22 mouse cellular contexts compared by ENCODE assay signal in genomic region chr4:149727636-149728035, GRCm38 (mm10).
"Had no signal": no experiment of that assay in that cellular context is flagged by ENCODE, and none has a peak within 500 bp of the region (broad histone marks: within the 10 kb centered on the region; RNA-seq: fewer than 3 reads in every experiment).

No protein-coding gene starts in this region.

- H3K4me3 ChIP-seq: lung, embryonic 15.5 days; midbrain, embryonic 10.5 days; midbrain, embryonic 12.5 days; myocyte; neural tube, embryonic 13.5 days; neural tube, embryonic 15.5 days had no signal

- H3K4me2 ChIP-seq: lung, embryonic 15.5 days; midbrain, embryonic 12.5 days; neural tube, embryonic 13.5 days; neural tube, embryonic 15.5 days had no signal

- H3K9me3 ChIP-seq: lung, embryonic 15.5 days; megakaryocyte, embryonic 14.5 days; midbrain, embryonic 10.5 days; midbrain, embryonic 12.5 days; neural tube, embryonic 13.5 days; neural tube, embryonic 15.5 days had no signal

- ATAC-seq: lung, postnatal 0 days; midbrain, embryonic 16.5 days had no signal

- H3K27me3 ChIP-seq: lung, embryonic 15.5 days; megakaryocyte, embryonic 14.5 days; midbrain, embryonic 12.5 days; neural tube, embryonic 13.5 days; neural tube, embryonic 15.5 days had no signal

- H3K27ac ChIP-seq: lung, embryonic 15.5 days; macrophage; midbrain, embryonic 10.5 days; midbrain, embryonic 12.5 days; neural tube, embryonic 13.5 days; neural tube, embryonic 15.5 days had no signal

- DNase-seq: lung, adult 2 months; lung, postnatal 14 days; lung, postnatal 36 days; midbrain, embryonic 14.5 days; retina, postnatal 1 day; right cerebral cortex, adult 18-20 months; right cerebral cortex, postnatal 25 days; right cerebral cortex, postnatal 4 days; spleen, adult 18-20 months; thymus, adult 18-20 months; thymus, postnatal 14 days; thymus, postnatal 36 days had no signal

- H3K9ac ChIP-seq: lung, embryonic 15.5 days; midbrain, embryonic 12.5 days; neural tube, embryonic 13.5 days; neural tube, embryonic 15.5 days had no signal
